ENCODE assay signal across 7 mouse cellular contexts in genomic region chr7:84594087-84594916, GRCm38 (mm10). TPM values are rescaled to one million over a fixed set of nuclear protein-coding genes. Genes with fewer than 3 reads are reported as not detected.
DNase-seq lines count a peak whose midpoint lies in the region; ATAC-seq and TF ChIP-seq lines count a peak whose summit lies in the region.

No protein-coding gene starts in this region.

- H3K27ac ChIP-seq in ES-E14 (ENCODE audit: insufficient read depth, low read depth, low read length, poor library complexity, severe bottlenecking) = no peak overlapping the region
- no peak overlapping the region for H3K27ac ChIP-seq in hindbrain, embryonic 13.5 days
- H3K27ac ChIP-seq in limb, embryonic 10.5 days = 0 out of 2 replicates have a peak overlapping the region, but pooled peaks have one; percentile 19
- no peak overlapping the region for H3K27ac ChIP-seq in midbrain, embryonic 11.5 days (ENCODE audit: low read depth, low read length)
- no peak overlapping the region for H3K27ac ChIP-seq in stomach, embryonic 16.5 days (ENCODE audit: low read length)

- WGBS in hindbrain, embryonic 13.5 days = 49% methylated on average over 8 of the region's 8 CpGs
- 61% methylated on average over 8 of the region's 8 CpGs for WGBS in limb, embryonic 10.5 days
- WGBS in midbrain, embryonic 11.5 days = 49% methylated on average over 8 of the region's 8 CpGs
- 44% methylated on average over 8 of the region's 8 CpGs for WGBS in stomach, embryonic 16.5 days

- in situ Hi-C loops in ES-E14 (cut with MboI; ENCODE audit: low sequenced_read_pairs in 2 of 2, unreplicated experiment in 2 of 2) = no loop called here

- no peak for TF ChIP-seq POLR2A in brain, embryonic 14.5 days (IDR thresholded peaks at IDR 0.05; ENCODE audit: borderline replicate concordance, extremely low read depth, insufficient read depth, insufficient read length, poor library complexity, severe bottlenecking)

- H3K9ac ChIP-seq in ES-E14 (ENCODE audit: insufficient read depth, low read depth, low read length, poor library complexity, severe bottlenecking) = no peak overlapping the region
- no peak overlapping the region for H3K9ac ChIP-seq in hindbrain, embryonic 13.5 days
- H3K9ac ChIP-seq in midbrain, embryonic 11.5 days (ENCODE audit: low read length) = no peak overlapping the region
- 0 out of 2 replicates have a peak overlapping the region, but pooled peaks have one; percentile 2 for H3K9ac ChIP-seq in stomach, embryonic 16.5 days (ENCODE audit: low read length)

- TF ChIP-seq CTCF in brain, embryonic 14.5 days (IDR thresholded peaks at IDR 0.05; ENCODE audit: borderline replicate concordance, extremely low read depth, insufficient read depth, insufficient read length) = peak; percentile 74; the same call in 1 of the 2 replicates

- peak; percentile 85 for ATAC-seq in erythroid progenitor cell, adult 5-6 weeks (replicated peaks; ENCODE audit: low FRiP score, poor library complexity, severe bottlenecking)
- ATAC-seq in hindbrain, embryonic 13.5 days (ENCODE audit: low FRiP score) = peak; percentile 83
- ATAC-seq in midbrain, embryonic 11.5 days (ENCODE audit: low FRiP score) = peak; percentile 81
- ATAC-seq in stomach, embryonic 16.5 days (ENCODE audit: insufficient read depth, low FRiP score) = peak; percentile 56; the same call in 1 of the 2 replicates

- H3K4me2 ChIP-seq in hindbrain, embryonic 13.5 days = no peak overlapping the region
- no peak overlapping the region for H3K4me2 ChIP-seq in midbrain, embryonic 11.5 days
- no peak overlapping the region for H3K4me2 ChIP-seq in stomach, embryonic 16.5 days (ENCODE audit: low read depth, low read length)

- no peaks in the 10 kb centered on the region for H3K27me3 ChIP-seq in hindbrain, embryonic 13.5 days
- H3K27me3 ChIP-seq in limb, embryonic 10.5 days (ENCODE audit: low read depth, poor library complexity, severe bottlenecking) = no peaks in the 10 kb centered on the region
- H3K27me3 ChIP-seq in midbrain, embryonic 11.5 days (ENCODE audit: control insufficient read depth, insufficient read depth, low read length) = no peaks in the 10 kb centered on the region
- H3K27me3 ChIP-seq in stomach, embryonic 16.5 days (ENCODE audit: control insufficient read depth, insufficient read depth, low read length) = no peaks in the 10 kb centered on the region

- H3K9me3 ChIP-seq in ES-E14 (ENCODE audit: control insufficient read depth, insufficient read depth, low read depth, low read length) = no peaks in the 10 kb centered on the region
- no peaks in the 10 kb centered on the region for H3K9me3 ChIP-seq in hindbrain, embryonic 13.5 days
- H3K9me3 ChIP-seq in limb, embryonic 10.5 days (replicated peaks) = no peaks in the 10 kb centered on the region
- H3K9me3 ChIP-seq in midbrain, embryonic 11.5 days (ENCODE audit: control insufficient read depth, low read length) = no peaks in the 10 kb centered on the region
- H3K9me3 ChIP-seq in stomach, embryonic 16.5 days (replicated peaks; ENCODE audit: control insufficient read depth, low read length) = no peaks in the 10 kb centered on the region

- H3K36me3 ChIP-seq in ES-E14 (ENCODE audit: control insufficient read depth, insufficient read depth, low read length, poor library complexity, severe bottlenecking) = peaks cover 3% of the 10 kb centered on the region; the same call in 1 of the 2 replicates
- H3K36me3 ChIP-seq in hindbrain, embryonic 13.5 days = no peaks in the 10 kb centered on the region
- H3K36me3 ChIP-seq in limb, embryonic 10.5 days = no peaks in the 10 kb centered on the region
- no peaks in the 10 kb centered on the region for H3K36me3 ChIP-seq in midbrain, embryonic 11.5 days (ENCODE audit: control insufficient read depth, insufficient read depth, low read length)
- H3K36me3 ChIP-seq in stomach, embryonic 16.5 days (ENCODE audit: control insufficient read depth, insufficient read depth, low read length) = no peaks in the 10 kb centered on the region

- no peaks in the 10 kb centered on the region for H3K4me1 ChIP-seq in ES-E14 (ENCODE audit: control insufficient read depth in 2 of 2, insufficient read depth in 2 of 2, low read length in 2 of 2, poor library complexity in 1 of 2)
- H3K4me1 ChIP-seq in hindbrain, embryonic 13.5 days (replicated peaks) = no peaks in the 10 kb centered on the region
- H3K4me1 ChIP-seq in limb, embryonic 10.5 days = no peaks in the 10 kb centered on the region
- no peaks in the 10 kb centered on the region for H3K4me1 ChIP-seq in midbrain, embryonic 11.5 days (ENCODE audit: control insufficient read depth, insufficient read depth, low read length)
- 0 out of 2 replicates have a peak, but pooled peaks cover 2% of the 10 kb centered on the region for H3K4me1 ChIP-seq in stomach, embryonic 16.5 days (ENCODE audit: control insufficient read depth, insufficient read depth, low read length)

- no peak overlapping the region for H3K4me3 ChIP-seq in ES-E14 (ENCODE audit: insufficient read depth in 1 of 2, low read depth in 1 of 2, low read length in 2 of 2, poor library complexity in 1 of 2, severe bottlenecking in 1 of 2)
- H3K4me3 ChIP-seq in hindbrain, embryonic 13.5 days = no peak overlapping the region
- no peak overlapping the region for H3K4me3 ChIP-seq in limb, embryonic 10.5 days
- H3K4me3 ChIP-seq in midbrain, embryonic 11.5 days (ENCODE audit: low read depth, low read length) = no peak overlapping the region
- H3K4me3 ChIP-seq in stomach, embryonic 16.5 days (replicated peaks; ENCODE audit: low read length) = no peak overlapping the region

- peak; percentile 47 for DNase-seq in ES-E14 (ENCODE audit: low read depth, low spot score)
- DNase-seq in brain, embryonic 14.5 days (ENCODE audit: low read depth) = peak; percentile 81
- DNase-seq in limb, embryonic 10.5 days (ENCODE audit: low spot score) = peak; percentile 45
- peak; percentile 95 for DNase-seq in midbrain, embryonic 11.5 days (ENCODE audit: low spot score, missing footprints)

TF ChIP-seq in ES-E14, 5 proteins besides CTCF, POLR2A, EP300 and RAD21:
- peak; percentile 53; the same call in 1 of the 2 replicates for TF ChIP-seq ZC3H11A (IDR thresholded peaks at IDR 0.05; ENCODE audit: borderline replicate concordance, low read depth, low read length)
- no peak for TF ChIP-seq CHD2 (IDR thresholded peaks at IDR 0.05; ENCODE audit: low read depth, low read length)

RNA-seq across cellular contexts. Expression of gene Fah, which starts 12.2 kb away (rescaled TPM):
- 9.2 and 10.3 TPM in 2 replicates for total RNA-seq in ES-E14 (2012; rRNA removed)
- 13.3 and 16.4 TPM in 2 replicates for polyA plus RNA-seq in brain, embryonic 14.5 days (2012; rRNA removed)
- 1.7 TPM in 1 of 2 replicates, not detected in the other for total RNA-seq in erythroid progenitor cell, adult 5-6 weeks (2015; ENCODE audit: low replicate concordance)
- total RNA-seq in erythroid progenitor cell, adult 5-6 weeks (2017; ENCODE audit: low replicate concordance) = 0.13 TPM in 1 of 2 replicates, not detected in the other
- 5.3 and 6.7 TPM in 2 replicates for polyA plus RNA-seq in hindbrain, embryonic 13.5 days (2015; fragmentation: Nextera tagmentation; extraction: Ambion mirVana)
- polyA plus RNA-seq in limb, embryonic 10.5 days (2016; fragmentation: Nextera tagmentation; extraction: Ambion mirVana) = 1.4 and 2.9 TPM in 2 replicates
- polyA plus RNA-seq in midbrain, embryonic 11.5 days (2014; fragmentation: Nextera tagmentation; extraction: Ambion mirVana) = 3.9 and 5.1 TPM in 2 replicates
- polyA plus RNA-seq in stomach, embryonic 16.5 days (2015; fragmentation: Nextera tagmentation; extraction: Ambion mirVana) = 15.0 TPM in 2 replicates

Comparison
In these comparisons a context has a peak if more than half of its experiments do, and no peak if none do; other contexts are left out.
1. DNase-seq: peak in every context shown above with its lines; median percentile 95 in midbrain, embryonic 11.5 days; 81 in brain, embryonic 14.5 days; 47 in ES-E14; 45 in limb, embryonic 10.5 days.